Mouse (Mus musculus) hindbrain, embryonic 10.5 days (tissue): ENCODE measurements around the gene Mki67. TPM values are rescaled to one million over a fixed set of nuclear protein-coding genes. Genes with fewer than 3 reads are reported as not detected.

Experiments used
- DNase-seq: peaks from one replicate; pipeline ENCODE4 v3.0.0-alpha.2; 2017; ENCODE audit warnings: low spot score
- H3K27ac ChIP-seq: fragments of 300-500 bp; sonication (generic); 2 replicates; pipeline ENCODE4 v1.5.1; 2016; ENCODE audit warnings: mild to moderate bottlenecking, moderate library complexity
- H3K27me3 ChIP-seq: fragments of 300-500 bp; sonication (generic); 2 replicates; pipeline ENCODE4 v1.6.1; 2016; ENCODE audit warnings: mild to moderate bottlenecking; ENCODE audit not compliant: poor library complexity, insufficient read depth, severe bottlenecking
- H3K36me3 ChIP-seq: fragments of 300-500 bp; sonication (generic); 2 replicates; pipeline ENCODE4 v1.6.1; 2016; ENCODE audit warnings: mild to moderate bottlenecking, moderate library complexity
- H3K4me1 ChIP-seq: fragments of 300-500 bp; sonication (generic); replicated peaks from 2 replicates; pipeline ENCODE4 v1.6.1; 2016; ENCODE audit warnings: mild to moderate bottlenecking
- H3K4me3 ChIP-seq: fragments of 300-500 bp; sonication (generic); 2 replicates; pipeline ENCODE4 v1.5.1; 2016; ENCODE audit warnings: mild to moderate bottlenecking, moderate library complexity
- H3K9me3 ChIP-seq: fragments of 300-500 bp; sonication (generic); 2 replicates; pipeline ENCODE4 v1.6.1; 2016; ENCODE audit warnings: mild to moderate bottlenecking, moderate library complexity
- WGBS: fragments of 180-500 bp; shearing (Covaris S2); methylation state at CpG from one replicate; pipeline ENCODE4 v1.1.7; 2016; 5-methylcytosine and 5-hydroxymethylcytosine counted together
- polyA plus RNA-seq: library from polyadenylated mRNA; unstranded; fragments of >200 nt; fragmentation: Nextera tagmentation; extraction: Ambion mirVana; gene quantifications from 2 replicates; pipeline ENCODE4 v1.2.1, GENCODE M21; 2016

Mki67 gene
- polyA plus RNA-seq: 27.3 and 46.1 TPM in 2 replicates

GRCm38 (mm10) chr7:135715642-135716444 is at the start of gene Mki67:
Mki67 (minus strand) TSS chr7:135716361.
- H3K27ac ChIP-seq: peak within 1 kb of the TSS; percentile 99
- peak within 1 kb of the TSS; percentile 96 for H3K4me3 ChIP-seq
- H3K27me3 ChIP-seq: no peaks in the 10 kb centered on the region
- H3K4me1 ChIP-seq: peaks cover 46% of the 10 kb centered on the region
- WGBS: under 1% methylated on average over 82 of the region's 82 CpGs
- peaks cover 25% of the 10 kb centered on the region; the same call in 1 of the 2 replicates for H3K36me3 ChIP-seq
- no peaks in the 10 kb centered on the region for H3K9me3 ChIP-seq
- no peak for DNase-seq

GRCm38 (mm10) chr7:135763311-135763710 is 47.1 kb upstream of the Mki67 start:
- WGBS: 86% methylated on average over 2 of the region's 2 CpGs

GRCm38 (mm10) chr7:135758754-135759510 is 42.8 kb upstream of the Mki67 start:
- Histone ChIP-seq H3K36me3 (no peaks in the 10 kb centered on the region), H3K27me3 (no peaks in the 10 kb centered on the region), H3K4me1 (peaks cover 14% of the 10 kb centered on the region), H3K4me3 (no peak overlapping the region), H3K9me3 (no peaks in the 10 kb centered on the region), H3K27ac (peak overlapping the region; percentile 64; the same call in 1 of the 2 replicates)
- 71% methylated on average over 12 of the region's 12 CpGs for WGBS
- no peak for DNase-seq

More at GRCm38 (mm10) chr7:135763311-135763710, 47.1 kb upstream of the Mki67 start:
- Histone ChIP-seq H3K27me3 (no peaks in the 10 kb centered on the region), H3K4me1 (peaks cover 13% of the 10 kb centered on the region), H3K36me3 (no peaks in the 10 kb centered on the region), H3K27ac (no peak overlapping the region), H3K4me3 (no peak overlapping the region), H3K9me3 (no peaks in the 10 kb centered on the region)
- DNase-seq: no peak

GRCm38 (mm10) chr7:135758171-135758570 is 42.0 kb upstream of the Mki67 start:
- Histone ChIP-seq H3K4me3 (no peak overlapping the region), H3K4me1 (peaks cover 14% of the 10 kb centered on the region), H3K9me3 (no peaks in the 10 kb centered on the region), H3K27me3 (no peaks in the 10 kb centered on the region), H3K27ac (no peak overlapping the region), H3K36me3 (no peaks in the 10 kb centered on the region)
- DNase-seq: no peak
- 74% methylated on average over 4 of the region's 4 CpGs for WGBS

GRCm38 (mm10) chr7:135756984-135757586 is 40.9 kb upstream of the Mki67 start:
- H3K4me3 ChIP-seq: no peak overlapping the region
- no peaks in the 10 kb centered on the region for H3K27me3 ChIP-seq
- no peak for DNase-seq
- no peak overlapping the region for H3K27ac ChIP-seq
- 92% methylated on average over 6 of the region's 6 CpGs for WGBS
- no peaks in the 10 kb centered on the region for H3K9me3 ChIP-seq
- peaks cover 14% of the 10 kb centered on the region for H3K4me1 ChIP-seq
- no peaks in the 10 kb centered on the region for H3K36me3 ChIP-seq

GRCm38 (mm10) chr7:135748986-135749385 is 32.8 kb upstream of the Mki67 start:
- 75% methylated on average over 6 of the region's 6 CpGs for WGBS
- H3K36me3 ChIP-seq: no peaks in the 10 kb centered on the region
- no peaks in the 10 kb centered on the region for H3K9me3 ChIP-seq
- no peak overlapping the region for H3K27ac ChIP-seq
- no peak overlapping the region for H3K4me3 ChIP-seq
- H3K27me3 ChIP-seq: no peaks in the 10 kb centered on the region
- H3K4me1 ChIP-seq: no peaks in the 10 kb centered on the region
- DNase-seq: no peak

GRCm38 (mm10) chr7:135747072-135747471 is 30.9 kb upstream of the Mki67 start:
- 71% methylated on average over 2 of the region's 2 CpGs for WGBS
- no peaks in the 10 kb centered on the region for H3K36me3 ChIP-seq
- no peak for DNase-seq

GRCm38 (mm10) chr7:135746528-135746927 is 30.4 kb upstream of the Mki67 start:
- Histone ChIP-seq H3K4me3 (no peak overlapping the region), H3K27ac (no peak overlapping the region), H3K9me3 (peaks cover 6% of the 10 kb centered on the region; the same call in 1 of the 2 replicates), H3K36me3 (no peaks in the 10 kb centered on the region), H3K27me3 (no peaks in the 10 kb centered on the region), H3K4me1 (no peaks in the 10 kb centered on the region)
- no peak for DNase-seq
- 83% methylated on average over 6 of the region's 6 CpGs for WGBS

More at GRCm38 (mm10) chr7:135747072-135747471, 30.9 kb upstream of the Mki67 start:
- Histone ChIP-seq H3K4me1 (no peaks in the 10 kb centered on the region), H3K4me3 (no peak overlapping the region), H3K27ac (no peak overlapping the region), H3K9me3 (peaks cover 4% of the 10 kb centered on the region; the same call in 1 of the 2 replicates), H3K27me3 (no peaks in the 10 kb centered on the region)

- WGBS: 56% methylated on average over 2 of the region's 2 CpGs
- no peaks in the 10 kb centered on the region for H3K27me3 ChIP-seq
- no peaks in the 10 kb centered on the region for H3K36me3 ChIP-seq
- H3K4me3 ChIP-seq: no peak overlapping the region
- peaks cover 6% of the 10 kb centered on the region; the same call in 1 of the 2 replicates for H3K9me3 ChIP-seq
- no peak for DNase-seq
- no peak overlapping the region for H3K27ac ChIP-seq
- H3K4me1 ChIP-seq: no peaks in the 10 kb centered on the region
Measured at GRCm38 (mm10) chr7:135745091-135745490, 28.9 kb upstream of the Mki67 start.

- Histone ChIP-seq H3K4me1 (peaks cover 7% of the 10 kb centered on the region; the same call in 1 of the 2 replicates), H3K27ac (no peak overlapping the region), H3K4me3 (no peak overlapping the region), H3K27me3 (no peaks in the 10 kb centered on the region), H3K9me3 (peaks cover 6% of the 10 kb centered on the region; the same call in 1 of the 2 replicates), H3K36me3 (no peaks in the 10 kb centered on the region)
- 61% methylated on average over 3 of the region's 3 CpGs for WGBS
- no peak for DNase-seq
Measured at GRCm38 (mm10) chr7:135740453-135740852, 24.3 kb upstream of the Mki67 start.

GRCm38 (mm10) chr7:135736581-135736886 is 20.4 kb upstream of the Mki67 start:
- Histone ChIP-seq H3K4me3 (no peak overlapping the region; the same call in 1 of the 2 replicates), H3K27me3 (no peaks in the 10 kb centered on the region), H3K9me3 (no peaks in the 10 kb centered on the region), H3K36me3 (no peaks in the 10 kb centered on the region), H3K4me1 (peaks cover 7% of the 10 kb centered on the region; the same call in 1 of the 2 replicates), H3K27ac (no peak overlapping the region)
- no peak for DNase-seq
- 36% methylated on average over 3 of the region's 3 CpGs for WGBS

- H3K4me1 ChIP-seq: peaks cover 7% of the 10 kb centered on the region; the same call in 1 of the 2 replicates
- 22% methylated on average over 31 of the region's 31 CpGs for WGBS
- no peaks in the 10 kb centered on the region for H3K9me3 ChIP-seq
- H3K36me3 ChIP-seq: no peaks in the 10 kb centered on the region
- H3K27ac ChIP-seq: peak overlapping the region; percentile 40
- no peaks in the 10 kb centered on the region for H3K27me3 ChIP-seq
- peak overlapping the region; percentile 38 for H3K4me3 ChIP-seq
- peak; percentile 85 for DNase-seq
Measured at GRCm38 (mm10) chr7:135735691-135736580, 19.8 kb upstream of the Mki67 start.
